9 mouse cellular contexts compared by ENCODE assay signal in genomic region chr4:149654232-149654631, GRCm38 (mm10). TPM values are rescaled to one million over a fixed set of nuclear protein-coding genes. Genes with fewer than 3 reads are reported as not detected.
DNase-seq lines count a peak whose midpoint lies in the region; ATAC-seq and TF ChIP-seq lines count a peak whose summit lies in the region.
"Had no signal": no experiment of that assay in that cellular context is flagged by ENCODE, and none has a peak within 500 bp of the region (broad histone marks: within the 10 kb centered on the region; RNA-seq: fewer than 3 reads in every experiment).

No protein-coding gene starts in this region.

- H3K36me3 ChIP-seq in kidney, embryonic 16.5 days (ENCODE audit: insufficient read depth, low read length) = peaks cover 24% of the 10 kb centered on the region
- peaks cover 98% of the 10 kb centered on the region in 2 experiments for H3K36me3 ChIP-seq in CH12.LX (replicated peaks in 1 of 2; ENCODE audit: control insufficient read depth in 1 of 2, insufficient read depth in 1 of 2, low read length in 1 of 2)
- peaks cover 96% of the 10 kb centered on the region for H3K36me3 ChIP-seq in midbrain, embryonic 13.5 days

- no peak overlapping the region for H3K4me2 ChIP-seq in kidney, embryonic 16.5 days (replicated peaks; ENCODE audit: low read depth, low read length)
- no peak overlapping the region for H3K4me2 ChIP-seq in CH12.LX (ENCODE audit: insufficient read depth, low read depth, poor library complexity, severe bottlenecking)
- no peak overlapping the region for H3K4me2 ChIP-seq in midbrain, embryonic 13.5 days (replicated peaks)
- H3K4me2 ChIP-seq: limb, embryonic 13.5 days had no signal

- peak; percentile 39 for DNase-seq in kidney, adult 9 months
- peak; percentile 51 for DNase-seq in CH12.LX (ENCODE audit: extremely low read depth)
- peak; percentile 65 for DNase-seq in R1 (ENCODE audit: low read depth, low spot score)
- DNase-seq in kidney, postnatal 25 days = peak; percentile 37 to 69
- DNase-seq in spleen, postnatal 10 days (ENCODE audit: low spot score in 2 of 2) = peak; percentile 50 to 72

- dilution Hi-C loops in CH12.LX (cut with MboI; ENCODE audit: extremely low pct_ligation_motif_present, extremely low pct_unique_long_range_greater_than_20kb, low sequenced_read_pairs) = no loop called here

- no peaks in the 10 kb centered on the region for H3K79me2 ChIP-seq in CH12.LX (replicated peaks; ENCODE audit: control insufficient read depth, extremely low read depth, insufficient read depth, poor library complexity, severe bottlenecking)

- no peak for TF ChIP-seq EP300 in CH12.LX (IDR thresholded peaks at IDR 0.05; ENCODE audit: low read length)

- peak; percentile 68 to 87 for TF ChIP-seq CTCF in CH12.LX (conservative IDR thresholded peaks at IDR 0.05 in 1 of 2, IDR thresholded peaks at IDR 0.05 in 1 of 2; ENCODE audit: low read depth in 2 of 2, low read length in 2 of 2)

- TF ChIP-seq RAD21 in CH12.LX (IDR thresholded peaks at IDR 0.05; ENCODE audit: low read depth, low read length) = peak; percentile 34

- no peak for TF ChIP-seq POLR2A in CH12.LX (IDR thresholded peaks at IDR 0.05; ENCODE audit: low read depth, low read length)

- no peak for ATAC-seq in kidney, embryonic 16.5 days (ENCODE audit: low FRiP score, low TSS enrichment)
- ATAC-seq in midbrain, embryonic 13.5 days = no peak

- no peak overlapping the region for H3K4me3 ChIP-seq in kidney, embryonic 16.5 days (ENCODE audit: low read length)
- no peak overlapping the region for H3K4me3 ChIP-seq in CH12.LX (replicated peaks in 1 of 3; ENCODE audit: low read depth in 2 of 3, low read length in 2 of 3, poor library complexity in 1 of 3)
- no peak overlapping the region for H3K4me3 ChIP-seq in midbrain, embryonic 13.5 days (replicated peaks)
- H3K4me3 ChIP-seq: erythroblast, embryonic 14.5 days; limb, embryonic 13.5 days had no signal

- in situ Hi-C loops in CH12.LX (cut with MboI; ENCODE audit: low pct_ligation_motif_present, low pct_unique_long_range_greater_than_20kb, low sequenced_read_pairs) = loop anchor here (5.0 kb wide), 1 partner anchor 37 kb away; no protein-coding TSS in a partner anchor

- no peaks in the 10 kb centered on the region for H3K27me3 ChIP-seq in kidney, embryonic 16.5 days (ENCODE audit: insufficient read depth, low read length)
- no peaks in the 10 kb centered on the region for H3K27me3 ChIP-seq in CH12.LX (replicated peaks)
- H3K27me3 ChIP-seq in midbrain, embryonic 13.5 days = no peaks in the 10 kb centered on the region
- H3K27me3 ChIP-seq: limb, embryonic 13.5 days had no signal

- WGBS in kidney, embryonic 16.5 days = 95% methylated on average over 4 of the region's 4 CpGs
- 93% methylated on average over 4 of the region's 4 CpGs for WGBS in midbrain, embryonic 13.5 days

- no peak overlapping the region for H3K9ac ChIP-seq in kidney, embryonic 16.5 days (replicated peaks; ENCODE audit: low read length)
- no peak overlapping the region for H3K9ac ChIP-seq in CH12.LX (ENCODE audit: insufficient read depth, low read depth)
- H3K9ac ChIP-seq in midbrain, embryonic 13.5 days (replicated peaks) = no peak overlapping the region
- H3K9ac ChIP-seq: limb, embryonic 13.5 days had no signal

- no peaks in the 10 kb centered on the region for H3K4me1 ChIP-seq in kidney, embryonic 16.5 days (ENCODE audit: insufficient read depth, low read length)
- H3K4me1 ChIP-seq in CH12.LX (ENCODE audit: control insufficient read depth in 1 of 2, insufficient read depth in 2 of 2) = peaks cover 6 to 33% of the 10 kb centered on the region in 2 experiments; a peak in 3 of 4 replicates
- no peaks in the 10 kb centered on the region for H3K4me1 ChIP-seq in midbrain, embryonic 13.5 days (replicated peaks)
- H3K4me1 ChIP-seq: limb, embryonic 13.5 days had no signal

- no peaks in the 10 kb centered on the region for H3K9me3 ChIP-seq in kidney, embryonic 16.5 days (ENCODE audit: low read length)
- H3K9me3 ChIP-seq in CH12.LX (replicated peaks; ENCODE audit: low read length) = peaks cover 6% of the 10 kb centered on the region
- no peaks in the 10 kb centered on the region for H3K9me3 ChIP-seq in midbrain, embryonic 13.5 days
- H3K9me3 ChIP-seq: limb, embryonic 13.5 days had no signal

- no peak overlapping the region for H3K27ac ChIP-seq in kidney, embryonic 16.5 days (ENCODE audit: low read length)
- H3K27ac ChIP-seq in CH12.LX (ENCODE audit: insufficient read depth, low read depth) = no peak overlapping the region
- H3K27ac ChIP-seq in midbrain, embryonic 13.5 days = no peak overlapping the region
- H3K27ac ChIP-seq: limb, embryonic 13.5 days had no signal

TF ChIP-seq in CH12.LX, 34 proteins besides CTCF, POLR2A, EP300 and RAD21:
- no peak for TF ChIP-seq USF1 (IDR thresholded peaks at IDR 0.05; ENCODE audit: low read depth, low read length)
- peak; percentile 68 for TF ChIP-seq SMC3 (IDR thresholded peaks at IDR 0.05; ENCODE audit: low read depth, low read length)

RNA-seq across cellular contexts. Expression of gene Pik3cd, which starts 48.1 kb away (rescaled TPM):
- 4.5 and 4.7 TPM in 2 replicates for polyA plus RNA-seq in kidney, embryonic 16.5 days (2015; fragmentation: Nextera tagmentation; extraction: Ambion mirVana)
- total RNA-seq in CH12.LX (2012; rRNA removed) (84.0 and 95.0 TPM in 2 replicates), CH12.LX (2014; rRNA removed) (57.0 and 60.3 TPM in 2 replicates)
- 62.4 and 72.1 TPM in 2 replicates for polyA plus RNA-seq in CH12.LX (2012; ENCODE audit: insufficient read length, low read depth)
- polyA plus RNA-seq in midbrain, embryonic 13.5 days (2015; fragmentation: Nextera tagmentation; extraction: Ambion mirVana) = 13.2 and 13.7 TPM in 2 replicates
